Mouse (Mus musculus) brain, embryonic 14.5 days (tissue): ENCODE measurements around the gene Scpep1.
"Not testable (repeated sequence)": the region's sequence is repeated elsewhere in the genome, so short reads cannot be mapped to it uniquely, and the experiment has no call there.

ENCODE experiments used
- CTCF ChIP-seq: fragments of 200-500 bp; IDR thresholded peaks from 2 replicates; pipeline ENCODE4 v1.5.1; 2012; ENCODE audit warnings: inconsistent platforms, mild to moderate bottlenecking, moderate library complexity, borderline replicate concordance; ENCODE audit not compliant: insufficient read depth, insufficient read length; ENCODE audit errors: extremely low read depth
- POLR2A ChIP-seq: fragments of 200-500 bp; IDR thresholded peaks from 2 replicates; pipeline ENCODE4 v1.6.1; 2012; ENCODE audit warnings: mild to moderate bottlenecking, inconsistent platforms, borderline replicate concordance; ENCODE audit not compliant: poor library complexity, insufficient read depth, insufficient read length, severe bottlenecking; ENCODE audit errors: extremely low read depth

GRCm38 (mm10) chr11:88890904-88891303 lies 64.4 kb downstream of the Scpep1 start:
- not testable (repeated sequence) for TF ChIP-seq CTCF, POLR2A
